Mouse (Mus musculus) midbrain, embryonic 11.5 days (tissue): Measurements from ENCODE around the gene Cdk18. TPM values are rescaled to one million over a fixed set of nuclear protein-coding genes. Genes with fewer than 3 reads are reported as not detected.
"Not testable (repeated sequence)": the region's sequence is repeated elsewhere in the genome, so short reads cannot be mapped to it uniquely, and the experiment has no call there.

Experiments used
- ATAC-seq: fragments of 200-750 bp; cut with Nextera tagmentation; 2 replicates; pipeline ENCODE4 v1.8.0; 2017; ENCODE audit warnings: moderate TSS enrichment, moderate library complexity; ENCODE audit not compliant: low FRiP score
- DNase-seq: peaks from one replicate; pipeline ENCODE4 v3.0.0; 2015; ENCODE audit warnings: low spot score; ENCODE audit errors: missing footprints
- H3K27ac ChIP-seq: fragments of 300-500 bp; sonication (generic); 2 replicates; pipeline ENCODE4 v1.5.1; 2014; ENCODE audit warnings: low read depth, low read length
- H3K27me3 ChIP-seq: fragments of 300-500 bp; sonication (generic); 2 replicates; pipeline ENCODE4 v1.6.1; 2014; ENCODE audit warnings: mild to moderate bottlenecking, low read length, moderate library complexity, mixed read lengths; ENCODE audit not compliant: control insufficient read depth, insufficient read depth
- H3K36me3 ChIP-seq: fragments of 300-500 bp; sonication (generic); 2 replicates; pipeline ENCODE4 v1.6.1; 2014; ENCODE audit warnings: mild to moderate bottlenecking, low read length, moderate library complexity, mixed read lengths; ENCODE audit not compliant: control insufficient read depth, insufficient read depth
- H3K4me1 ChIP-seq: fragments of 300-500 bp; sonication (generic); 2 replicates; pipeline ENCODE4 v1.6.1; 2014; ENCODE audit warnings: low read length; ENCODE audit not compliant: control insufficient read depth, insufficient read depth
- H3K4me2 ChIP-seq: fragments of 300-500 bp; sonication (generic); 2 replicates; pipeline ENCODE4 v1.6.1; 2014; ENCODE audit warnings: mild to moderate bottlenecking, moderate library complexity
- H3K4me3 ChIP-seq: fragments of 300-500 bp; sonication (generic); 2 replicates; pipeline ENCODE4 v1.5.1; 2014; ENCODE audit warnings: low read depth, low read length
- H3K9ac ChIP-seq: fragments of 300-500 bp; sonication (generic); 2 replicates; pipeline ENCODE4 v1.6.1; 2014; ENCODE audit warnings: low read length
- H3K9me3 ChIP-seq: fragments of 300-500 bp; sonication (generic); 2 replicates; pipeline ENCODE4 v1.6.1; 2016; ENCODE audit warnings: low read length; ENCODE audit not compliant: control insufficient read depth
- WGBS: fragments of 180-500 bp; shearing (Covaris S2); extraction: QIAGEN DNeasy Blood & Tissue Kit; methylation state at CpG from one replicate; pipeline ENCODE4 v1.1.7; 2014; 5-methylcytosine and 5-hydroxymethylcytosine counted together
- polyA plus RNA-seq: library from polyadenylated mRNA; unstranded; fragments of >200 nt; fragmentation: Nextera tagmentation; extraction: Ambion mirVana; gene quantifications from 2 replicates; pipeline ENCODE4 v1.2.1, GENCODE M21; 2014

The Cdk18 gene
- polyA plus RNA-seq, 1 experiment from 2014 or later = 0.14 TPM

DNA sequence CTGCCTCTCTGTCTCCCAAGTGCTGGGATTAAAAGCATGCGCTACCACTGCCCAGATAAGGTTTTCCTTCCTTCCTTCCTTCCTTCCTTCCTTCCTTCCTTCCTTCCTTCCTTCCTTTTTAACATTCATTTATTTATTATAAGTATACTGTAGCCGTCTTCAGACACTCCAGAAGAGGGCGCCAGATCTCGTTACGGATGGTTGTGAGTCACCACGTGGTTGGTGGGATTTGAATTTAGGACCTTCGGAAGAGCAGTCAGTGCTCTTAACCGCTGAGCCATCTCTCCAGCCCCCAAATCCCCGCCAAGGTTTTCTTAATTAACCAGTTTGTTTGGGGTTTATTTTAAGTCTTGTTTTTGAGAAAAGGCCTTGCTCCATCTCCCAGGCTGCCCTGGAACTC, 23.1 kb upstream of the Cdk18 start:
- not testable (repeated sequence) for H3K36me3 ChIP-seq, DNase-seq, H3K27me3 ChIP-seq, H3K4me3 ChIP-seq, H3K27ac ChIP-seq, ATAC-seq, H3K9me3 ChIP-seq, H3K9ac ChIP-seq, H3K4me2 ChIP-seq
- peaks cover 24% of the 10 kb centered on the region for H3K4me1 ChIP-seq
- 56% methylated on average over 9 of the region's 9 CpGs for WGBS

DNA sequence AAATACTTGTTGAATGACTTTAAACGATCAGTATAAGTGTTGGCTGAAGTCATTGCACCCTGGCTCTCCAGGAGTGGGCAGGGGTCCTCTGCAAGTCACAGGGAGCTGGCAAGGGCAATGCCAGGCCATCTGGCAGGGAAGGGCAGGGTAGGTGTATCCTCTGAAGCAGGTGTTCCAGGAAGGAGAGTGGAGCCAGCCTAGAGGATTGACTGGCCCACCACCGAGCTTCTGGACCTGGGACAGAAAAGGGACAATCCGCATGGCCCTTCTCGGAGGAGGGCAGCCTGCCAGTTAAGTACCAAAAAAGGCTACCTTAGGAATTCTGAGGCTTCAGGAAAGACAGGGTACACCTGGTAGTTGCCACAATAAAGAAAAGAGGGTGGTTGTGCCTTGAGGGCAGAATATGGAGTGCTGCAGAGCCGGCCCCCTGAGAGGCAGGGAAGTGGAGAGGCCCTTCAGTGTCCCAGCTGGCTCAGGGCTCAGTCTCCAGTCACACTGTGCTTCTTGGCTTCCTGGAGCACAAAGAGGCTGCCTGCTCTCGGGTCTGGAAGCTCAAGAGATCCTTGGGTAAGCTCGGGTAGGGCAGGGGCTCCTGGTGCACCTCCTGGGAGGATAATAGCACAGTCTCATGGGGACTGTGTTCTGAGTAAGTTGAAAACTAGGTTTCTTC, 21.9 kb upstream of the Cdk18 start:
- Histone ChIP-seq H3K27me3 (peaks cover 6% of the 10 kb centered on the region), H3K4me2 (no peak overlapping the region), H3K27ac (no peak overlapping the region), H3K4me3 (no peak overlapping the region), H3K9ac (no peak overlapping the region), H3K9me3 (no peaks in the 10 kb centered on the region), H3K4me1 (peaks cover 24% of the 10 kb centered on the region), H3K36me3 (no peaks in the 10 kb centered on the region)
- DNase-seq = no peak
- 59% methylated on average over 7 of the region's 7 CpGs for WGBS
- no peak for ATAC-seq

DNA sequence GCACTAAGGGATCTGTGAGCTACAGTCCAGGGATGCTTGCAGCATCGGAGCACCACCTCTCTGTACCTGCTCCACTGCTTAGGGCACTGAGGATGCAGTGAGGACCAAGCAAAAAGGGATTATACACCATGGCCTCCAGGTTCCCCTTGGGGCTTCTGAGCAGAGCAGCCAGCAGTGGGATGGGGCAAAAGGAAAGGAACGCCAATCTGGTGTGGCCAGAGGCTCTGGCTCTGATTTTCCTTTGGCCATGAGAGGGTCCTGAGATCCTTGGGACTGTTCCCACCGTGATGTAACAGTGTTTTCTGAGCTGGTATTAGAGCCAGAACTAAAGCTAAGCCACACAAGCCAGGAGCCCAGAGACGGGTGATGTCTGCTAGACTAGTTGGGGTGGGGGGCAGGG, 20.2 kb upstream of the Cdk18 start:
- no peak overlapping the region for H3K4me2 ChIP-seq
- no peaks in the 10 kb centered on the region for H3K9me3 ChIP-seq
- 50% methylated on average over 4 of the region's 4 CpGs for WGBS
- H3K36me3 ChIP-seq = no peaks in the 10 kb centered on the region
- H3K4me1 ChIP-seq = peaks cover 20% of the 10 kb centered on the region
- no peak overlapping the region for H3K27ac ChIP-seq
- H3K4me3 ChIP-seq = no peak overlapping the region
- 0 out of 2 replicates have a peak overlapping the region, but pooled peaks have one; percentile 28 for H3K9ac ChIP-seq
- H3K27me3 ChIP-seq = peaks cover 6% of the 10 kb centered on the region
- no peak for DNase-seq
- ATAC-seq = no peak

- no peaks in the 10 kb centered on the region for H3K9me3 ChIP-seq
- H3K27ac ChIP-seq = no peak overlapping the region
- no peak for DNase-seq
- peaks cover 20% of the 10 kb centered on the region for H3K4me1 ChIP-seq
- H3K36me3 ChIP-seq = no peaks in the 10 kb centered on the region
- no peak overlapping the region for H3K4me3 ChIP-seq
- H3K4me2 ChIP-seq = no peak overlapping the region
- peak overlapping the region; percentile 28; the same call in 1 of the 2 replicates for H3K9ac ChIP-seq
- peaks cover 6% of the 10 kb centered on the region for H3K27me3 ChIP-seq
- 5% methylated on average over 2 of the region's 2 CpGs for WGBS
- ATAC-seq = no peak
Observed at GRCm38 (mm10) chr1:132158741-132159140, 19.3 kb upstream of the Cdk18 start.

GRCm38 (mm10) chr1:132157808-132158207, 18.3 kb upstream of the Cdk18 start:
- Histone ChIP-seq H3K4me3 (no peak overlapping the region), H3K9me3 (no peaks in the 10 kb centered on the region), H3K27ac (no peak overlapping the region), H3K4me1 (peaks cover 23% of the 10 kb centered on the region), H3K9ac (0 out of 2 replicates have a peak overlapping the region, but pooled peaks have one; percentile 32), H3K36me3 (no peaks in the 10 kb centered on the region), H3K4me2 (no peak overlapping the region), H3K27me3 (peaks cover 6% of the 10 kb centered on the region)
- 19% methylated on average over 7 of the region's 7 CpGs for WGBS
- ATAC-seq (peak; percentile 28), DNase-seq (no peak)

- Histone ChIP-seq H3K4me3 (no peak overlapping the region), H3K9ac (0 out of 2 replicates have a peak overlapping the region, but pooled peaks have one; percentile 32), H3K4me1 (peaks cover 23% of the 10 kb centered on the region), H3K4me2 (no peak overlapping the region), H3K27me3 (peaks cover 6% of the 10 kb centered on the region), H3K9me3 (no peaks in the 10 kb centered on the region), H3K27ac (no peak overlapping the region), H3K36me3 (no peaks in the 10 kb centered on the region)
- ATAC-seq (peak; percentile 75), DNase-seq (peak; percentile 98)
- WGBS = 24% methylated on average over 14 of the region's 14 CpGs
Observed at GRCm38 (mm10) chr1:132157016-132157781, 17.7 kb upstream of the Cdk18 start.

- WGBS = 15% methylated on average over 6 of the region's 6 CpGs
- Histone ChIP-seq H3K9me3 (no peaks in the 10 kb centered on the region), H3K4me3 (no peak overlapping the region), H3K4me2 (no peak overlapping the region), H3K4me1 (peaks cover 23% of the 10 kb centered on the region), H3K27ac (no peak overlapping the region), H3K27me3 (peaks cover 6% of the 10 kb centered on the region), H3K9ac (no peak overlapping the region), H3K36me3 (no peaks in the 10 kb centered on the region)
- ATAC-seq (peak; percentile 31; the same call in 1 of the 2 replicates), DNase-seq (peak; percentile 98)
Observed at GRCm38 (mm10) chr1:132155737-132156136, 16.3 kb upstream of the Cdk18 start.

DNA sequence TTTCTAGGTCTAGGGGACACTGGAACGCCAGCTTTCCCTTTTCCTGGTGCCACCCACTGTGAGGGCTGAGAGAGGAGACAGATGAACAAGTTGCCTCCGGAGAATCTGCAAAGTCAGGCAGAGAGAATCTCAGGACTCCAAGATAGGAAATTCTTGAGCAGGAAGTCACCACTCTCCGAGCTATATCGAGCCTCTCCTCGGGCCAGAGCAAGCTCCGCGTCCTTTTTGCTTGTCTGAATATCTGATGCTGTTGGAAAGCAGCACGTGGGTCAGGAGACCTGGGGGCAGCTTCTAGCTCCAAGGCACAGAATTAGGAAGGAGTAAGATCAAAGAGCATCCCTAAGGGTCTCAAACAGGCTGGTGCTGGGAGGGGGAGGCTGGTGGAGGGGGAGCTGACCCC, 14.2 kb upstream of the Cdk18 start:
- Histone ChIP-seq H3K4me3 (no peak overlapping the region), H3K4me2 (no peak overlapping the region), H3K36me3 (no peaks in the 10 kb centered on the region), H3K27me3 (peaks cover 4% of the 10 kb centered on the region), H3K9ac (0 out of 2 replicates have a peak overlapping the region, but pooled peaks have one; percentile 25), H3K4me1 (peaks cover 7% of the 10 kb centered on the region), H3K27ac (no peak overlapping the region; the same call in 1 of the 2 replicates), H3K9me3 (no peaks in the 10 kb centered on the region)
- 15% methylated on average over 8 of the region's 8 CpGs for WGBS
- DNase-seq (no peak), ATAC-seq (no peak)

- Histone ChIP-seq H3K4me3 (no peak overlapping the region), H3K9ac (no peak overlapping the region), H3K27me3 (peaks cover 2% of the 10 kb centered on the region; the same call in 1 of the 2 replicates), H3K9me3 (no peaks in the 10 kb centered on the region), H3K27ac (no peak overlapping the region), H3K36me3 (no peaks in the 10 kb centered on the region), H3K4me2 (no peak overlapping the region), H3K4me1 (peaks cover 6% of the 10 kb centered on the region; the same call in 1 of the 2 replicates)
- WGBS = 32% methylated on average over 15 of the region's 15 CpGs
- DNase-seq = no peak
- ATAC-seq = no peak
Observed at GRCm38 (mm10) chr1:132153086-132153690, 13.7 kb upstream of the Cdk18 start.
